Mouse (Mus musculus): ENCODE results near the gene Ttc39a.

DNA sequence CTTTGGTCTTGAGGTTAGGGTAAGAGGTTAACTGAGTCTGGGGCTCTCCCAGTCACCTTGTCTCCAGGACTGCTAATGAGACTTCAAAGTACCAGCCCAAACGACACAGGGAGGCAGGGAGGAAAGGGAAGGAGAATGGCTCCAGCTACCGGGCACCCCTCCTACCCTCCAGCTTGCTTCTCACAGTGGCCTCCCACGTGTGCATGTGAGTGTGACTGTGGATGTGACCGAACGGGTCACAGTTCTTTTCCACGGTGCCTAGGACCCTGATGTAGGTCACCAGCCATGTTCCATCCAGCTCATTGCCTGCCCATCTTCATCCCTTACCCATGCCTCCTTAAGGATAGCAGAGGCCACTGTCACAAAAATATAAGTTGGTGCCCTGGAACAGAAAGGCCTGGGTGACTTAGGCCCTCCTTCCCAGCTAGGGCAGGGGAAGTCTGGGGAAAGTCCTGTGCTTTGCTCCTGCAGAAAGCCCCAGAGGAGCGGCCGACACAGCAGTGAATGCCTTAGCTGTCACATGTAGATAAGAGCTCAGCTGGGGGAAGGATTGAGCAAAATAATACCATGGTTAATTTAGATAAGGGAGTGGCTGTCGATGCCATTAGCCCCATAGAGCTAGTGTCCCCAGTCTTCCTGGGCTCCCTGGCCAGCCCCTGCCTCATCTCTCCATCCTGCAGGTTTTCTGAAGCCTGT is 4.4 kb downstream of the Ttc39a start:
- TF ChIP-seq CTCF (IDR thresholded peaks at IDR 0.05; ENCODE audit: low read depth) (no peak), EP300 (IDR thresholded peaks at IDR 0.05; ENCODE audit: low read depth) (no peak)

Measured in heart, postnatal 0 days (tissue).